Comparison of ENCODE assay signal across 8 mouse cellular contexts in the genomic region with DNA sequence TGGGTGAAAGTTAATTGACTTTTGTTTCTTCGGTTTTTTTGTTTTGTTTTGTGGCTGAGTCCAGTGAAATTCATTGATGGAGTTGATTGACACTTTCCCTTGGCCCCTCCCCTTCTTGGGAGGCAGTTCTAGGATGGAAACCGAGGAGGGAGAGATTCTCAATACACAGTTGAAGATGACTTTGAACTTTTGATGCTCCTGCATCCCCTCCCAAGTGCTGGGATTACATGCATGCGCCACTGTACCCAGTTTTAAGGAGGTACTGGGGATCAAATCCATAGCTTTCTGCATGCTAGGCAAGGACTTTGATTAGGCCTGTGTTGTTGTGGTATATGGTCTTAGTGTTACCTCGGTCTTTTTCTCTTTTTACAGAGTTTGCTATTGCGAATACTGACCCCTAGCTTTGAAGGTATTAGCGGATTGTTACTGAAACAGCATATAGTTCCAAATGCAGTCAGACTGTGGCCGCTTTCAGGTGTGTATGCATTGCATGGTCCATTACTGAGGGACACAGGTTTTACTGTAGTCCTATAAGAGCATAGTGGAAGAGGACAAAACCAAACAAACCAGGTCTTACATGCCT. TPM values are rescaled to one million over a fixed set of nuclear protein-coding genes. Genes with fewer than 3 reads are reported as not detected.
A peak's percentile ranks its signal among the peaks of the same experiment; 100 is the strongest.
DNase-seq lines count a peak whose midpoint lies in the region; ATAC-seq and TF ChIP-seq lines count a peak whose summit lies in the region.

No protein-coding gene starts in this region.

- DNase-seq in kidney, adult 2 months, result no peak
- DNase-seq in kidney, postnatal 4 days, result no peak
- peak; percentile 73 for DNase-seq in NIH3T3 (ENCODE audit: low read depth)
- DNase-seq in liver, postnatal 0 days, result no peak
- no peak for DNase-seq in layer of hippocampus, adult 8-10 months (ENCODE audit: low spot score in 2 of 2)
- DNase-seq in B cell, adult 2 months, result no peak
- DNase-seq in ovary, postnatal 14 days (ENCODE audit: low spot score), result no peak

- peak overlapping the region; percentile 99 for H3K4me3 ChIP-seq in kidney, adult 2 months (ENCODE audit: insufficient read depth, low read depth, low read length)
- H3K4me3 ChIP-seq in forebrain, embryonic 15.5 days, result peak overlapping the region; percentile 84
- peak overlapping the region; percentile 98 for H3K4me3 ChIP-seq in liver, postnatal 0 days (ENCODE audit: low read depth, low read length)

- H3K4me1 ChIP-seq in kidney, adult 2 months (ENCODE audit: control insufficient read depth, insufficient read depth, low read length), result peaks cover 17% of the 10 kb centered on the region; the same call in 1 of the 2 replicates
- peaks cover 25% of the 10 kb centered on the region for H3K4me1 ChIP-seq in forebrain, embryonic 15.5 days
- H3K4me1 ChIP-seq in liver, postnatal 0 days (ENCODE audit: insufficient read depth), result peaks cover 20% of the 10 kb centered on the region

- TF ChIP-seq EP300 in liver, postnatal 0 days (IDR thresholded peaks at IDR 0.05; ENCODE audit: low read depth), result no peak

- no peak for TF ChIP-seq CTCF in kidney, adult 2 months (conservative IDR thresholded peaks at IDR 0.05; ENCODE audit: insufficient read depth, insufficient read length, low read depth, low read length)
- TF ChIP-seq CTCF in liver, postnatal 0 days (IDR thresholded peaks at IDR 0.05; ENCODE audit: low read depth), result peak; percentile 40

- ATAC-seq in forebrain, embryonic 15.5 days (replicated peaks), result no peak
- ATAC-seq in liver, postnatal 0 days, result no peak

- 23% methylated on average over 7 of the region's 7 CpGs for WGBS in kidney, adult 2 months
- WGBS in forebrain, embryonic 15.5 days, result 32% methylated on average over 7 of the region's 7 CpGs
- 31% methylated on average over 7 of the region's 7 CpGs for WGBS in liver, postnatal 0 days (ENCODE audit: insufficient replicate concordance)

- H3K36me3 ChIP-seq in kidney, adult 2 months (ENCODE audit: control insufficient read depth, insufficient read depth, low read length), result no peaks in the 10 kb centered on the region; the same call in 1 of the 2 replicates
- peaks cover 7% of the 10 kb centered on the region for H3K36me3 ChIP-seq in forebrain, embryonic 15.5 days
- H3K36me3 ChIP-seq in liver, postnatal 0 days (replicated peaks; ENCODE audit: insufficient read depth, low read length), result no peaks in the 10 kb centered on the region; the same call in 1 of the 2 replicates

- peak overlapping the region; percentile 63 for H3K4me2 ChIP-seq in forebrain, embryonic 15.5 days (replicated peaks)
- peak overlapping the region; percentile 92 for H3K4me2 ChIP-seq in liver, postnatal 0 days (ENCODE audit: low read depth, low read length)

- TF ChIP-seq POLR2A in kidney, adult 2 months (IDR thresholded peaks at IDR 0.05; ENCODE audit: low read depth, low read length), result no peak

- H3K9ac ChIP-seq in forebrain, embryonic 15.5 days (replicated peaks), result peak overlapping the region; percentile 87
- H3K9ac ChIP-seq in liver, postnatal 0 days (replicated peaks), result peak overlapping the region; percentile 96

- peak overlapping the region; percentile 77 for H3K27ac ChIP-seq in kidney, adult 2 months (ENCODE audit: insufficient read depth, low read depth, low read length)
- peak overlapping the region; percentile 94 for H3K27ac ChIP-seq in forebrain, embryonic 15.5 days (replicated peaks)
- peak overlapping the region; percentile 91 for H3K27ac ChIP-seq in liver, postnatal 0 days (ENCODE audit: low read depth)

- H3K9me3 ChIP-seq in forebrain, embryonic 15.5 days, result no peaks in the 10 kb centered on the region
- H3K9me3 ChIP-seq in liver, postnatal 0 days (ENCODE audit: low read length), result no peaks in the 10 kb centered on the region

- no peaks in the 10 kb centered on the region for H3K27me3 ChIP-seq in kidney, adult 2 months (replicated peaks; ENCODE audit: control insufficient read depth, insufficient read depth, low read length)
- no peaks in the 10 kb centered on the region for H3K27me3 ChIP-seq in forebrain, embryonic 15.5 days
- H3K27me3 ChIP-seq in liver, postnatal 0 days (ENCODE audit: insufficient read depth, low read length), result no peaks in the 10 kb centered on the region

RNA-seq across cellular contexts. Expression of gene Spg7, which starts 3.5 kb away (rescaled TPM):
- 137 and 150 TPM in 2 replicates for polyA plus RNA-seq in kidney, adult 2 months (2012; rRNA removed)
- 47.0 and 47.2 TPM in 2 replicates for polyA plus RNA-seq in forebrain, embryonic 15.5 days (2015; fragmentation: Nextera tagmentation; extraction: Ambion mirVana)
- polyA plus RNA-seq in liver, postnatal 0 days (2015; fragmentation: Nextera tagmentation; extraction: Ambion mirVana), result 16.9 and 18.3 TPM in 2 replicates
- total RNA-seq in layer of hippocampus, adult 8-10 months (2022), result 10 to 100 TPM; 51.8 to 64.2 (median 60.9) TPM

RNA-seq across cellular contexts. Expression of gene Ankrd11, which starts 24.1 kb away (rescaled TPM):
- 32.7 and 36.1 TPM in 2 replicates for polyA plus RNA-seq in kidney, adult 2 months (2012; rRNA removed)
- polyA plus RNA-seq in forebrain, embryonic 15.5 days (2015; fragmentation: Nextera tagmentation; extraction: Ambion mirVana), result 53.3 and 76.2 TPM in 2 replicates
- 21.2 and 21.9 TPM in 2 replicates for polyA plus RNA-seq in liver, postnatal 0 days (2015; fragmentation: Nextera tagmentation; extraction: Ambion mirVana)
- total RNA-seq in layer of hippocampus, adult 8-10 months (2022), result 100 to 1,000 TPM; 149 to 174 (median 162) TPM

RNA-seq across cellular contexts. Expression of gene Rpl13, which starts 36.0 kb away (rescaled TPM):
- 960 and 1,412 TPM in 2 replicates for polyA plus RNA-seq in kidney, adult 2 months (2012; rRNA removed)
- polyA plus RNA-seq in forebrain, embryonic 15.5 days (2015; fragmentation: Nextera tagmentation; extraction: Ambion mirVana), result 886 and 899 TPM in 2 replicates
- 811 and 871 TPM in 2 replicates for polyA plus RNA-seq in liver, postnatal 0 days (2015; fragmentation: Nextera tagmentation; extraction: Ambion mirVana)
- total RNA-seq in layer of hippocampus, adult 8-10 months (2022), result 100 to 1,000 TPM; 359 to 512 (median 443) TPM

RNA-seq across cellular contexts. Expression of gene Cpne7, which starts 51.0 kb away (rescaled TPM):
- 2.5 and 3.4 TPM in 2 replicates for polyA plus RNA-seq in kidney, adult 2 months (2012; rRNA removed)
- polyA plus RNA-seq in forebrain, embryonic 15.5 days (2015; fragmentation: Nextera tagmentation; extraction: Ambion mirVana), result 2.5 and 3.2 TPM in 2 replicates
- 0.06 TPM in 2 replicates for polyA plus RNA-seq in liver, postnatal 0 days (2015; fragmentation: Nextera tagmentation; extraction: Ambion mirVana)
- total RNA-seq in layer of hippocampus, adult 8-10 months (2022), result 100 to 1,000 TPM; 277 to 341 (median 303) TPM
